Mouse (Mus musculus) forebrain, embryonic 16.5 days (tissue): ENCODE data around the gene Eefsec. TPM values are rescaled to one million over a fixed set of nuclear protein-coding genes. Genes with fewer than 3 reads are reported as not detected.

Experiments
- ATAC-seq: fragments of 200-750 bp; cut with Nextera tagmentation; 2 replicates; pipeline ENCODE4 v1.8.0; 2017; ENCODE audit warnings: mild to moderate bottlenecking, moderate library complexity
- H3K27ac ChIP-seq: fragments of 300-500 bp; sonication (generic); 2 replicates; pipeline ENCODE4 v1.5.1; 2014; ENCODE audit warnings: low read length, control low read depth
- H3K27me3 ChIP-seq: fragments of 300-500 bp; sonication (generic); replicated peaks from 2 replicates; pipeline ENCODE4 v1.6.1; 2014; ENCODE audit warnings: low read length; ENCODE audit not compliant: control insufficient read depth, insufficient read depth
- H3K36me3 ChIP-seq: fragments of 300-500 bp; sonication (generic); 2 replicates; pipeline ENCODE4 v1.6.1; 2014; ENCODE audit not compliant: control insufficient read depth, insufficient read depth
- H3K4me1 ChIP-seq: fragments of 300-500 bp; sonication (generic); replicated peaks from 2 replicates; pipeline ENCODE4 v1.6.1; 2014; ENCODE audit warnings: low read length; ENCODE audit not compliant: control insufficient read depth, insufficient read depth
- H3K4me2 ChIP-seq: fragments of 300-500 bp; sonication (generic); 2 replicates; pipeline ENCODE4 v1.6.1; 2014; ENCODE audit warnings: mild to moderate bottlenecking, low read length, control low read depth
- H3K4me3 ChIP-seq: fragments of 300-500 bp; sonication (generic); replicated peaks from 2 replicates; pipeline ENCODE4 v1.5.1; 2014; ENCODE audit warnings: mild to moderate bottlenecking, low read length, control low read depth
- H3K9ac ChIP-seq: fragments of 300-500 bp; sonication (generic); replicated peaks from 2 replicates; pipeline ENCODE4 v1.6.1; 2014; ENCODE audit warnings: low read depth, low read length, control low read depth
- H3K9me3 ChIP-seq: fragments of 300-500 bp; sonication (generic); 2 replicates; pipeline ENCODE4 v1.6.1; 2016; ENCODE audit warnings: low read length; ENCODE audit not compliant: control insufficient read depth
- WGBS: fragments of 180-500 bp; shearing (Covaris S2); extraction: QIAGEN DNeasy Blood & Tissue Kit; methylation state at CpG from one replicate; pipeline ENCODE4 v1.1.7; 2014; 5-methylcytosine and 5-hydroxymethylcytosine counted together
- polyA plus RNA-seq: library from polyadenylated mRNA; unstranded; fragments of >200 nt; fragmentation: Nextera tagmentation; extraction: Ambion mirVana; gene quantifications from 2 replicates; pipeline ENCODE4 v1.2.1, GENCODE M21; 2015

Eefsec gene
- polyA plus RNA-seq, 1 experiment from 2014 or later, result 29.4 TPM

- no peak overlapping the region for H3K4me3 ChIP-seq
- H3K27me3 ChIP-seq, result no peaks in the 10 kb centered on the region
- ATAC-seq, result no peak
- no peak overlapping the region for H3K27ac ChIP-seq
- H3K9ac ChIP-seq, result no peak overlapping the region
- H3K36me3 ChIP-seq, result no peaks in the 10 kb centered on the region
- H3K9me3 ChIP-seq, result peaks cover 3% of the 10 kb centered on the region; the same call in 1 of the 2 replicates
- no peaks in the 10 kb centered on the region for H3K4me1 ChIP-seq
- no peak overlapping the region for H3K4me2 ChIP-seq
Measured at GRCm38 (mm10) chr6:88329336-88329735, 117.0 kb downstream of the Eefsec start.

- no peak for ATAC-seq
- Histone ChIP-seq H3K27me3 (no peaks in the 10 kb centered on the region), H3K9me3 (no peaks in the 10 kb centered on the region), H3K4me1 (no peaks in the 10 kb centered on the region), H3K4me2 (no peak overlapping the region), H3K36me3 (no peaks in the 10 kb centered on the region), H3K4me3 (no peak overlapping the region), H3K27ac (no peak overlapping the region), H3K9ac (no peak overlapping the region)
- WGBS, result 61% methylated on average over 7 of the region's 7 CpGs
Measured at GRCm38 (mm10) chr6:88321879-88322278, 124.5 kb downstream of the Eefsec start.

DNA sequence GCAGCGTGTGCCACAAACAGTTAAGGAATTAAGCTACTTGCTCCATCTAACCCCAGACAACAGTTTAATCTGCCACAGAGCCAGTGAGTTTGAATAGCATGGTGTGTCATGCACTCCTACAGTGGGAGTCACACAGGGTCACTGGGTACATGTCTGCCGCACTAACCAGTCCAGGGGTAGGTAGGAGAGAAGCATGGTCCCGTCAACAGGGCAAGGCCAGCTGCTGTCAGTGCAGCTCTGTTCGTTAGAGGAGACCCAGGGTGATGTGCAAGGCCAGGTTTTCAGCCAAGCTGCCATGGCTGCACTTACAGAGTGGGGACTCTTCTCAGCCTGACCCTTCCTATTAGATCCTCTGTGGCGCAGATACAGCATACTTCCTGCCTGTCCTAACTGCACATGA is 125.1 kb downstream of the Eefsec start:
- Histone ChIP-seq H3K9ac (no peak overlapping the region), H3K27me3 (no peaks in the 10 kb centered on the region), H3K9me3 (no peaks in the 10 kb centered on the region), H3K4me2 (no peak overlapping the region), H3K27ac (no peak overlapping the region), H3K4me1 (no peaks in the 10 kb centered on the region), H3K4me3 (no peak overlapping the region), H3K36me3 (no peaks in the 10 kb centered on the region)
- ATAC-seq, result no peak
- 75% methylated on average over 5 of the region's 5 CpGs for WGBS

GRCm38 (mm10) chr6:88319735-88320134 is 126.6 kb downstream of the Eefsec start:
- H3K4me1 ChIP-seq, result no peaks in the 10 kb centered on the region
- no peak for ATAC-seq
- no peak overlapping the region for H3K4me2 ChIP-seq
- WGBS, result 86% methylated on average over 1 of the region's 1 CpGs
- H3K27me3 ChIP-seq, result no peaks in the 10 kb centered on the region
- H3K9ac ChIP-seq, result no peak overlapping the region
- no peak overlapping the region for H3K4me3 ChIP-seq
- H3K27ac ChIP-seq, result no peak overlapping the region
- no peaks in the 10 kb centered on the region for H3K9me3 ChIP-seq
- H3K36me3 ChIP-seq, result no peaks in the 10 kb centered on the region

- H3K4me3 ChIP-seq, result no peak overlapping the region
- no peaks in the 10 kb centered on the region for H3K4me1 ChIP-seq
- no peak for ATAC-seq
- no peaks in the 10 kb centered on the region for H3K36me3 ChIP-seq
- 72% methylated on average over 2 of the region's 2 CpGs for WGBS
- no peak overlapping the region for H3K27ac ChIP-seq
- no peaks in the 10 kb centered on the region for H3K27me3 ChIP-seq
- no peak overlapping the region for H3K4me2 ChIP-seq
- H3K9ac ChIP-seq, result no peak overlapping the region
- H3K9me3 ChIP-seq, result no peaks in the 10 kb centered on the region
Measured at GRCm38 (mm10) chr6:88315295-88315694, 131.0 kb downstream of the Eefsec start.

- Histone ChIP-seq H3K36me3 (no peaks in the 10 kb centered on the region), H3K4me3 (no peak overlapping the region), H3K4me1 (no peaks in the 10 kb centered on the region), H3K9me3 (no peaks in the 10 kb centered on the region), H3K4me2 (no peak overlapping the region), H3K27me3 (no peaks in the 10 kb centered on the region), H3K9ac (no peak overlapping the region), H3K27ac (no peak overlapping the region)
- no peak for ATAC-seq
- 53% methylated on average over 9 of the region's 9 CpGs for WGBS
Measured at GRCm38 (mm10) chr6:88313937-88314336, 132.4 kb downstream of the Eefsec start.

DNA sequence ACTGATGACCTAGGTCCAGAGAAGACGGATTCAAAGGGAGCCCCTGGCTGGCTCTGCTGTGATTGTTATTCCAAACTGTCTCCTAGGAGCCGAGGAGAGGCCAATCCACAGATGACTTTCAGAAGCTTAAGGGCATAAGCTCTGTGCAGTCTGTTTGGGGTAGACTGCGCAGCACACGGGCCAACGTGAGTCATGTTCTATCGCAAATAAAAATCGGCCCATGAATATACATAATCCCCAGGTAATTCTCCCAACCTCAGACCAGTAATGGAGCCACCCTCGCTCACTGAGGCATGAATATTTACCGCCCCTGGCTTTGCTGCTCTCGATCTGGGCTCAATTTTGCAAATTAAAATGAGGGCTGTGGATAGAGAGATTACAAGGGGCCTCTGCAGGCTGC is 134.7 kb downstream of the Eefsec start:
- H3K4me3 ChIP-seq, result no peak overlapping the region
- WGBS, result 85% methylated on average over 10 of the region's 10 CpGs
- no peak for ATAC-seq
- H3K9ac ChIP-seq, result no peak overlapping the region
- no peaks in the 10 kb centered on the region for H3K36me3 ChIP-seq
- H3K27me3 ChIP-seq, result no peaks in the 10 kb centered on the region
- H3K9me3 ChIP-seq, result no peaks in the 10 kb centered on the region
- H3K4me2 ChIP-seq, result no peak overlapping the region
- no peak overlapping the region for H3K27ac ChIP-seq
- H3K4me1 ChIP-seq, result no peaks in the 10 kb centered on the region

GRCm38 (mm10) chr6:88306100-88306746 is 140.1 kb downstream of the Eefsec start:
- H3K9me3 ChIP-seq, result no peaks in the 10 kb centered on the region
- H3K9ac ChIP-seq, result no peak overlapping the region
- no peaks in the 10 kb centered on the region for H3K4me1 ChIP-seq
- H3K36me3 ChIP-seq, result no peaks in the 10 kb centered on the region
- H3K27ac ChIP-seq, result no peak overlapping the region
- no peak for ATAC-seq
- H3K4me3 ChIP-seq, result no peak overlapping the region
- no peaks in the 10 kb centered on the region for H3K27me3 ChIP-seq
- H3K4me2 ChIP-seq, result no peak overlapping the region
- WGBS, result 87% methylated on average over 4 of the region's 4 CpGs

DNA sequence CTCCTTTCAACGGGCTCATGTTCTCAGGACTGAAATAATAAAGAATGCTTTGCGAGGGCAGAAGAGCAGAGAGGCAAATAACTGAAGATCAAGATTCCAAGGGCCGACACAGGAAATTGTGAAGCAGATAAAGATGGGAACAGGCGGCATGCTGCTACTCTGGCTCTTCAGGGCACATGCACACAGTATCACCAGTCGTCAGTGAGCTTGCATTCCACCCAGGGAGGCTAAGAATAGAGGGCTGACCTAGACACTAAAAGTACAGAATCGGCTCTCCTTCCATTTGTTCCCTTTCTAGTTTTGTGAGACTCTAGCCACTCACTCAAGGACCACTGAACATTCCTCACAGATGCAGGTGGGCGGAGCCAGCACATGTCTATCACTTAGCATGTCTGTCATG is 145.1 kb downstream of the Eefsec start:
- no peaks in the 10 kb centered on the region for H3K27me3 ChIP-seq
- no peak overlapping the region for H3K4me2 ChIP-seq
- H3K9ac ChIP-seq, result no peak overlapping the region
- ATAC-seq, result no peak
- no peak overlapping the region for H3K4me3 ChIP-seq
- H3K4me1 ChIP-seq, result no peaks in the 10 kb centered on the region
- no peak overlapping the region for H3K27ac ChIP-seq
- H3K36me3 ChIP-seq, result no peaks in the 10 kb centered on the region
- H3K9me3 ChIP-seq, result no peaks in the 10 kb centered on the region
- 81% methylated on average over 7 of the region's 7 CpGs for WGBS

- ATAC-seq, result no peak
- Histone ChIP-seq H3K27me3 (no peaks in the 10 kb centered on the region), H3K4me3 (no peak overlapping the region), H3K9ac (no peak overlapping the region), H3K9me3 (no peaks in the 10 kb centered on the region), H3K4me2 (no peak overlapping the region), H3K27ac (no peak overlapping the region), H3K36me3 (no peaks in the 10 kb centered on the region), H3K4me1 (no peaks in the 10 kb centered on the region)
- 78% methylated on average over 2 of the region's 2 CpGs for WGBS
Measured at GRCm38 (mm10) chr6:88299491-88299890, 146.8 kb downstream of the Eefsec start.
